Mouse (Mus musculus): ENCODE measurements around the gene Pdcd4.

DNA sequence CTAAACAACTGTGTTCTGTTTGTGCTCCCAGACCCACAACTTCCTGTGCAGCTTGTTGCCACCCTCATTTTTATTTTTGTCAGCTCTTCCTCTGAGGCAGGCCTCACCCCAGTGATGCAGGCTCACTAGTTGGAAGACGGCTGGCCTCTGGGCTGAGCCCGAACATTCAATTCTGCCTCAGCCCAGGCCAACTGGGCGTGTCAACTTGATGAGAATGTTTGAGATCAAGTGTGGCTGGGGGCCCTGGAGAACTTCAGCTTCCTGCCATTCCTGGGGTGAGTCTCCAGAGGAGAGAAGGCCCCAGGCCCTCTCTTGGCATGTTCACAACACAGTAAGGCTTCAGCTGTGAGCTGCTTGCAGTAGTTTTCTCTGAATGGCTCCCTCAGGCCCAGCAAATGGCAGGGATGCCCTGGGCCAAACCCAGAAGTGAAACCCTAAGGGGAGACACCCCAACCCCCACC, 1.7 kb downstream of the Pdcd4 start:
- no peak for TF ChIP-seq CTCF (IDR thresholded peaks at IDR 0.05; ENCODE audit: low read depth)
- TF ChIP-seq EP300 (optimal IDR thresholded peaks at IDR 0.05): no peak
